Mouse (Mus musculus): ENCODE data around the gene Ralgps2. TPM values are rescaled to one million over a fixed set of nuclear protein-coding genes. Genes with fewer than 3 reads are reported as not detected.

Gene Ralgps2
- polyA plus RNA-seq, 1 experiment from 2014 or later = 66.0 TPM

DNA sequence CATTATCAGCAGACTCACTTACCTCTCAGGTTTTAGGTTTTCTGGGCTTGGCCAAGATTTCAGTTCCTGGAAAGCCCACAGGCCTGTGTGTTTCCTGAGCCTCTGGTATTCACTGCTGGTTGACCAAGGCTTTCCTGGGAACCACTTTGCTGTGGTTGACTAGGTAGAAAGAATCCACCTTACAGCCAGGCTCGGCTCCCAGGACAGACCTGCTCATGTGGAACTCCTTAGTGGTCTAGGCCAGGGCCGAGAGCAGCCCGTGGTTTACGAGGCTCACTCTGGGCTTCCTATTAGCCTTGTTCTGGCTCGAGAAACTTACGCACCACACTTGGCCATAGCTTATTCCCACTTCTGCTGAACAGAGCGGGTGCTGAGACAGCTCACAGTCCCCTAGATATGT, 163.4 kb downstream of the Ralgps2 start:
- 0 out of 2 replicates have a peak, but pooled peaks cover 4% of the 10 kb centered on the region for H3K27me3 ChIP-seq
- no peak overlapping the region for H3K9ac ChIP-seq
- no peaks in the 10 kb centered on the region for H3K36me3 ChIP-seq
- H3K4me2 ChIP-seq = no peak overlapping the region
- H3K4me3 ChIP-seq (replicated peaks) = no peak overlapping the region
- H3K27ac ChIP-seq = peak overlapping the region; percentile 71
- peak; percentile 75 for ATAC-seq (replicated peaks; ENCODE audit: low FRiP score)
- WGBS = 52% methylated on average over 7 of the region's 7 CpGs
- no peaks in the 10 kb centered on the region for H3K9me3 ChIP-seq (replicated peaks)
- peaks cover 52% of the 10 kb centered on the region for H3K4me1 ChIP-seq

DNA sequence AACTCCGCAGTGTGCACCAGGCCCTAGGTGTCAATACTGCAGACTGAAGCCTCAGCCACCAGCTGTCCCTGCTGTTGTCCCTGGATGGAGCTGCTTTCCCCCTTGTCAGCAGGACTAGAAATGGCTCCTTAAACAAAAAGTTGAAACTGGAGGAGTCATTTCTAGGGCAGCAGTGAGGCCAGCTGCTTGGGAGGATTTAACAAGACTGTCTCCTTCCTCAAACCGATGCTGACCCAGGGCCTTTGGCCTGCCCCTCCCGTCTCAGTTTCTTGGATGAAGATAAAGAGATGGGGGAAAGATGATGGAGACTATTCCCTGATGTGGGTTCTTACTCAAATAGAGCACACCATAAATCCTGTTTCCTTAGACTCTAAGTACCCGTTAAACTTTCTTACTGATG, 164.2 kb downstream of the Ralgps2 start:
- Histone ChIP-seq H3K9me3 (replicated peaks) (no peaks in the 10 kb centered on the region), H3K4me3 (replicated peaks) (no peak overlapping the region), H3K4me1 (peaks cover 44% of the 10 kb centered on the region), H3K36me3 (no peaks in the 10 kb centered on the region), H3K4me2 (no peak overlapping the region), H3K27me3 (0 out of 2 replicates have a peak, but pooled peaks cover 4% of the 10 kb centered on the region), H3K27ac (peak overlapping the region; percentile 71), H3K9ac (no peak overlapping the region)
- no peak for ATAC-seq (replicated peaks; ENCODE audit: low FRiP score)
- WGBS = 47% methylated on average over 4 of the region's 4 CpGs

DNA sequence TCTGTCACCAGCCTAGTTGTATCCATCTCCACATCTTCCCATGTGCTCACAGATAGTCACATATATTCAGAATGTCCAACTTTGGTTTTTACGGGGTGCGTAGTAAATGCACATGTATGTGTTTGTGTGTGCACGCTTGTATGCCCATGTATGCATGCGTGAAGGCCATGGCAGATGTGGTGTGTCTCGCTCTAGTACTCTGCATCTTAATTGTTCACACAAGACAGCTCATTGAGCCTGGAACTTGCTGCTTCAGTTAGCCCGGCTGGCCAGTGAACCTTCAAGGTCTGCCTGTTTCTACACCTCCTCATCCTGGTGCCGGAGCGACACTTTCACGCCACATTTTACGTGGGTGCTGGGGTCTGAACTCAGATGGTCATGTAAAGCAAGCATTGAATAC, 168.6 kb downstream of the Ralgps2 start:
- no peak overlapping the region for H3K9ac ChIP-seq

DNA sequence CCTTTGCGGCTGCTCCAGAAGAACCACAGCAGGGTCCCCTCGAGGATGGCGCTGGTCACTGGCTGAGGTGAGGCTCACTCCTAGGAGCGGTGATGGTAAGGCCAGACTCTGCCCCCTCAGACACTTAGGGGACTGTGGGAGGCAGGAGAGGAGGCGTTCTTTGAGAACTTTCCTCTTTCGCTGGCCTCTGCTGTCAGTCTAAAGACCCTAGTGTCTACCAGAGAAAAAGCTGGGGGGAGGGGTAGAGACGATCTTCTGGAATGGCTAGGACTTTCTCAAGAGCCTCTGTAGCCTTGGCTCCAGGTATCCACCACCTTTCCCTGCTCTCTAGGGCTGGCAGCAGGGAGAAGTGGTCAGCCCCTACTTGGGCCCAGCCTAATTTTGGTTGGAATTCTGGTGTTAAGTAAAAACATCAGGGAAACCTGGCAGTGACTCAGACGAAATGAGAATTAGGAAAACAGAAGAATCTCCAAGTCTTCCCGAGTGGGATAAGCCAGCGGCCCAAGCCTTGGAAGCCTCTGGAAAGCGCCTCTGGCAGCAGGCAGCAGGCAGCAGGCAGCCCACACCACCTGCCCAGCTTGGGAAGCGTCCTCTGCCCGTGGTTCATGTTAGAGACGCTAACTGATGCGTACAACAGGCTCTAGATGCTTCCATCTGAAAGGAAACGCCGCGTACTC, 169.7 kb downstream of the Ralgps2 start:
- no peaks in the 10 kb centered on the region for H3K27me3 ChIP-seq
- no peak overlapping the region for H3K4me2 ChIP-seq
- peaks cover 9% of the 10 kb centered on the region; the same call in 1 of the 2 replicates for H3K36me3 ChIP-seq
- no peak overlapping the region for H3K9ac ChIP-seq
- 76% methylated on average over 18 of the region's 18 CpGs for WGBS
- no peak overlapping the region for H3K4me3 ChIP-seq (replicated peaks)
- peaks cover 10% of the 10 kb centered on the region for H3K9me3 ChIP-seq (replicated peaks)
- no peak overlapping the region for H3K27ac ChIP-seq
- no peak; the same call in 1 of the 2 replicates for ATAC-seq (replicated peaks; ENCODE audit: low FRiP score)
- H3K4me1 ChIP-seq = peaks cover 10% of the 10 kb centered on the region

More for the DNA sequence above, 168.6 kb downstream of the Ralgps2 start:
- no peak overlapping the region for H3K4me3 ChIP-seq (replicated peaks)
- 83% methylated on average over 10 of the region's 10 CpGs for WGBS
- peaks cover 19% of the 10 kb centered on the region for H3K4me1 ChIP-seq
- no peak overlapping the region for H3K27ac ChIP-seq
- H3K4me2 ChIP-seq = no peak overlapping the region
- H3K36me3 ChIP-seq = peaks cover 9% of the 10 kb centered on the region; the same call in 1 of the 2 replicates
- H3K27me3 ChIP-seq = no peaks in the 10 kb centered on the region
- ATAC-seq (replicated peaks; ENCODE audit: low FRiP score) = no peak
- H3K9me3 ChIP-seq (replicated peaks) = peaks cover 10% of the 10 kb centered on the region

DNA sequence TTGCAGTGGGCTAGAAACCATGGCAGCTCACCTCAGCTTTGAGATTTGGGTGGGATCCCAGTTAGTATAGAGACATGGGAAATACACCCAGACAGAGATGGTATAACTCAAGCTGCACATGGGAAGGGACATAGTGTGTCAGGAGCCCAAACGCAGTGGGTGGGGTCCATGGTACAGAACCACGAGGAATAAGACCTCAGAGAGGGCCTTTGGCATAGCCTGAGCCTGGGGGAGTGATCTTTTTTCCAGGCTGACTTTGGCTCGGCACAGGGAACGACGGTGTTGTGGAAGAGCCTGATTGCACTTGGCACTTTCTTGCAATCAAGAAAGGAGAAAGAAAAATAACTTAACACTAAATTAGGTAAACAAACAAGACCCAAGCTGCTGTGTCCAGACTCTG, 170.3 kb downstream of the Ralgps2 start:
- no peaks in the 10 kb centered on the region for H3K27me3 ChIP-seq
- H3K4me2 ChIP-seq = no peak overlapping the region
- no peak overlapping the region for H3K9ac ChIP-seq
- peaks cover 7% of the 10 kb centered on the region; the same call in 1 of the 2 replicates for H3K4me1 ChIP-seq
- H3K36me3 ChIP-seq = peaks cover 9% of the 10 kb centered on the region; the same call in 1 of the 2 replicates
- H3K27ac ChIP-seq = no peak overlapping the region
- peaks cover 10% of the 10 kb centered on the region for H3K9me3 ChIP-seq (replicated peaks)
- H3K4me3 ChIP-seq (replicated peaks) = no peak overlapping the region
- WGBS = 35% methylated on average over 5 of the region's 5 CpGs
- no peak for ATAC-seq (replicated peaks; ENCODE audit: low FRiP score)

DNA sequence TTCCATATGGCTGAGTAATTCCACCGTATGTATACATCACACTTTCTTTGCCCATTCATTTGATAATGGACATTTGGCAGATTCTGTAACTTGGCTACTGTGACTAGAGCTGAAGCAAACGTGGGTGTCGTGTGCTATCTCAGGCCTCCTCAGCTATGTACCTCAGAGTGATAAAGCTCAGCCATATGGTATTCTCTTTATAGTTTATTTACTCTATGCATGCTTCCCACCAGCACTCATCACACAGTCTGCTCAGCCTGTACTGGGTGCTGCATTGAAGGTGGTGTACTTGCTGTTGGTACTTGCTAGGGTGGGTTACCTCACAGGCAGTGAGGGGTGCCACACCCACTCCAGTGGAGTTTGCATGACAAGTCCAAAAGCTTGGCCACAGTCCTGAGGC, 174.1 kb downstream of the Ralgps2 start:
- no peak overlapping the region for H3K4me2 ChIP-seq
- H3K27ac ChIP-seq = no peak overlapping the region
- peaks cover 10% of the 10 kb centered on the region for H3K9me3 ChIP-seq (replicated peaks)
- peaks cover 9% of the 10 kb centered on the region; the same call in 1 of the 2 replicates for H3K36me3 ChIP-seq
- no peaks in the 10 kb centered on the region for H3K27me3 ChIP-seq
- 89% methylated on average over 3 of the region's 3 CpGs for WGBS
- no peak overlapping the region for H3K9ac ChIP-seq
- H3K4me1 ChIP-seq = peaks cover 19% of the 10 kb centered on the region
- H3K4me3 ChIP-seq (replicated peaks) = no peak overlapping the region
- ATAC-seq (replicated peaks; ENCODE audit: low FRiP score) = no peak

DNA sequence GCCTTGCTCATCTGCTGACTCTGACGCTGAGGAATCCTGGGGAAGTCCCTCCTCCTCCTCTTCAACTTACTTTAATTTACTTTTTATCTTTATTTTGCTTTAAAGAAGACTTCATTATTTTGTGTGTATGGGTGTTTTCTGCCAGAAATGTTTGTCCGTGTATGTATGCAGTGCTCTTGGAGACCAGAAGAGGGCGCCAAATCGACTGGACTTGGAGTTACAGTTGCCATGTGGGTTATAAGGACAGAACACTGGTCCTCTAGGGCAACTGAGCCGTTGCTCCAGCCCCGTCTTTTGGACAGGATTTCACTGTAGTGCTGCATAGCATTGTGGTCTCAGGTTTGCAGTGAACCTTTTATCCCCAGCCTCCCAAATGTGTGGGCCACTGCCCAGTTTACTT, 174.8 kb downstream of the Ralgps2 start:
- Histone ChIP-seq H3K27me3 (no peaks in the 10 kb centered on the region), H3K9me3 (replicated peaks) (peaks cover 10% of the 10 kb centered on the region), H3K27ac (no peak overlapping the region), H3K9ac (no peak overlapping the region), H3K4me3 (replicated peaks) (no peak overlapping the region), H3K4me2 (no peak overlapping the region), H3K4me1 (peaks cover 14% of the 10 kb centered on the region), H3K36me3 (peaks cover 9% of the 10 kb centered on the region; the same call in 1 of the 2 replicates)
- no peak for ATAC-seq (replicated peaks; ENCODE audit: low FRiP score)
- 72% methylated on average over 6 of the region's 6 CpGs for WGBS

DNA sequence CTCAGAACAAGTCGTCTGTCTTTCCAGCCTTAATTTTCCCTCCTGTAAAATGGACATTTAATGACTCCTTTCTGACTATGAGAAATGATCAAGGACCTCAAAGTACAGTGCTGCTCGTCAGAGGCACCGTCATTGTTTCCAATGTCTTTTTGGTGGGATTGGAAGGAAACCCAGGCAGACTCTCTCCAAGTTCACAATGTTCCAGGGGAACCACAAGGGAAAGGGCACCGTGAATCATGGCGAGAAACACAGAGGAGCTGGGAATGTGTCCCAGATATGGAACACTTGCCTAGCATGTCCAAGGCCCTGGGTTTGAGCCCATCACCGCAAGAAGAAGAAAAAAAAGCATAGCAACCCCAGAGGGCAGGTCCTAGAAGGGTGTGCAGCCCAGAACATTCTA, 176.1 kb downstream of the Ralgps2 start:
- no peak for ATAC-seq (replicated peaks; ENCODE audit: low FRiP score)
- 90% methylated on average over 6 of the region's 6 CpGs for WGBS
- H3K4me2 ChIP-seq = no peak overlapping the region

DNA sequence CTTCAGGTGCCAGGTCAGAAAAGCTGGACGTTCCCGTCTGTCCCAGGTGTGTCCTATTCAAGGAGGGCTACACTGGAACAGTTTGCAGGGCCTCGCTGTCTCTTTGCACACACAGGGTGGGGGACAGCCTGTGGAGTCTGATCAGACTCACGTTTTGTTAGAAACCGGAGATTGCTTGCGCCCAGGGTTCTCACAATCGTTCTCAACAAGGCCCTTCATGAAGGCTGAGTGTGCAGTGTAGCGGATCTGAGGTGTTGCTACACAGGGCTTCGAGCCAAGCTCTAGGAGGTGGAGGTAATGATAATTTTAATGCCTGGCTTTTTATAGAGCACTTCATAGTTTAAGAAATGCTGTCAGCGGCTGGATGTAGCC, 178.0 kb downstream of the Ralgps2 start:
- 49% methylated on average over 10 of the region's 10 CpGs for WGBS
- peaks cover 12% of the 10 kb centered on the region for H3K4me1 ChIP-seq
- H3K27ac ChIP-seq = peak overlapping the region; percentile 63

More for the DNA sequence above, 176.1 kb downstream of the Ralgps2 start:
- Histone ChIP-seq H3K4me3 (replicated peaks) (no peak overlapping the region), H3K27ac (no peak overlapping the region), H3K9ac (no peak overlapping the region), H3K9me3 (replicated peaks) (peaks cover 10% of the 10 kb centered on the region), H3K27me3 (no peaks in the 10 kb centered on the region), H3K4me1 (peaks cover 12% of the 10 kb centered on the region), H3K36me3 (peaks cover 9% of the 10 kb centered on the region; the same call in 1 of the 2 replicates)

DNA sequence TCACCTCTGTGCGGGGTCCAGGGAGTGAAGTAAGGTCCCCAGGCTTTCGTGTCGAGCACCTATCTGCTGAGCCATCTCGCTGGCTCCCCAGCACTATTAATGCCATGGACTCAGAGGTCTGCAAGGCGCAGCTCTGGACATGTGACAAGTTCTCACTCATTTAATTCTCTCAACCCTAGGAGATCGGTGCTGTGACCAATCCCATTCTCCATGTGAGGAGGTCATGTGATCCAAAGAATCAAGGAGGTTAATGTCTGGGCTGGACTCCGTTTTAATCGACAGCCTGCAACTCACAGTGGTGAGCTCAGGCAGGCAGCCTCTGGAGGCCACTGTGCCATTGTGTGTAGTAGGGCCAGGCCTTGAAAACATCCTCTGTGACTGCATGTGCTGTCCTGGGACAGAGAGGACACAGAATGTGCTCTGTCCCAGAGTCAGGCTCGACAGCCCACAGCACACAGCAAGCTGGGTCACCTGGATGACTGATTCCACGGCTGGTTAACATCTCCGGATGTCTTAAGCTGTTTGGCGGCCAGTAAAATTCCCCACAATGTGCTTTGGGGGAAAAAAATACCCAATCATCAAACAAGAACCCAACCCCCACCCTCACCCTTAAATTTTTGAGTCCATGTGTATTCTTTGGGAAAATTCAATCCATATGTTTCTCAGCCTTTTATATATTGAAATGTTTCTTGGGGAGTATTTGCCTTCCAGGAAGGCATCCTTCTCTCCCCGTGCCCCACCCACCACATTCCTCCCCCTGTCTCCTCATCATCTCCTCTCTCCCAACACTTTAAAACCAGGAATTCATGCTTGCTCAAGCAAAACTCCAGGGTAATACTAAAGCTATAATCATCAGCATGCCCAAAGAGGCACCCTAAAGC, 178.6 kb downstream of the Ralgps2 start:
- Histone ChIP-seq H3K9me3 (replicated peaks) (no peaks in the 10 kb centered on the region), H3K4me1 (peaks cover 12% of the 10 kb centered on the region), H3K9ac (no peak overlapping the region), H3K4me2 (no peak overlapping the region), H3K4me3 (replicated peaks) (no peak overlapping the region), H3K27ac (peak overlapping the region; percentile 63), H3K27me3 (no peaks in the 10 kb centered on the region), H3K36me3 (no peaks in the 10 kb centered on the region)
- peak; percentile 44; the same call in 1 of the 2 replicates for ATAC-seq (replicated peaks; ENCODE audit: low FRiP score)
- WGBS = 63% methylated on average over 13 of the region's 13 CpGs

More for the DNA sequence above, 178.0 kb downstream of the Ralgps2 start:
- Histone ChIP-seq H3K4me2 (no peak overlapping the region), H3K9me3 (replicated peaks) (peaks cover 6% of the 10 kb centered on the region; the same call in 1 of the 2 replicates), H3K27me3 (no peaks in the 10 kb centered on the region), H3K4me3 (replicated peaks) (no peak overlapping the region), H3K36me3 (0 out of 2 replicates have a peak, but pooled peaks cover under 1% of the 10 kb centered on the region), H3K9ac (no peak overlapping the region)
- peak; percentile 71 for ATAC-seq (replicated peaks; ENCODE audit: low FRiP score)

DNA sequence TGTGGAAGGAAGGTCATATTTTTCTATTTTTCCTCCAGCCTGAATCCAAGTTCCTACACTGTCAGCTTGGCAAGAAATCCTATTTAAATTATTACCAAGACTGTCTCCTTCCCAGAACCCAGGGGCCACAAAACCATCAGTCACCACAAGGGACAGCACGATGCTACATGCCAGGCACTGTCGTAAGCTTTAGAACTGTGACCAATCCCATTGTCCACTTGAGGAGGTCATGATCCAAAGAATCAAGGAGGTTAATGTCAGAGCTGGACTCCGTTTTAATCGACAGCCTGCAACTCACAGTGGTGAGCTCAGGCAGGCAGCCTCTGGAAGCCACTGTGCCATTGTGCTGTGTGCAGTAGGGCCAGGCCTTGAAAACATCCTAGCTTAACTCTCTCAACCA, 181.1 kb downstream of the Ralgps2 start:
- no peak for ATAC-seq (replicated peaks; ENCODE audit: low FRiP score)
- H3K27ac ChIP-seq = no peak overlapping the region

More for the DNA sequence above, 181.1 kb downstream of the Ralgps2 start:
- Histone ChIP-seq H3K4me2 (no peak overlapping the region), H3K4me3 (replicated peaks) (no peak overlapping the region), H3K36me3 (no peaks in the 10 kb centered on the region), H3K4me1 (peaks cover 23% of the 10 kb centered on the region), H3K9me3 (replicated peaks) (no peaks in the 10 kb centered on the region), H3K27me3 (no peaks in the 10 kb centered on the region), H3K9ac (no peak overlapping the region)
- 39% methylated on average over 4 of the region's 4 CpGs for WGBS

All from kidney, embryonic 15.5 days (tissue).